Mouse (Mus musculus) adrenal gland, postnatal 25 days (tissue): ENCODE measurements around the gene Ube2c. TPM values are rescaled to one million over a fixed set of nuclear protein-coding genes. Genes with fewer than 3 reads are reported as not detected.
A peak's percentile ranks its signal among the peaks of the same experiment; 100 is the strongest.

Source experiments
- DNase-seq: peaks from one replicate; pipeline ENCODE4 v3.0.0; 2021; ENCODE audit warnings: mixed read lengths
- total RNA-seq: library from RNA; stranded (reverse); gene quantifications from 2 replicates; pipeline ENCODE4 v1.2.3, GENCODE M21; 2021

Ube2c gene
- total RNA-seq, 1 experiment from 2014 or later, result 9.9 TPM

DNA sequence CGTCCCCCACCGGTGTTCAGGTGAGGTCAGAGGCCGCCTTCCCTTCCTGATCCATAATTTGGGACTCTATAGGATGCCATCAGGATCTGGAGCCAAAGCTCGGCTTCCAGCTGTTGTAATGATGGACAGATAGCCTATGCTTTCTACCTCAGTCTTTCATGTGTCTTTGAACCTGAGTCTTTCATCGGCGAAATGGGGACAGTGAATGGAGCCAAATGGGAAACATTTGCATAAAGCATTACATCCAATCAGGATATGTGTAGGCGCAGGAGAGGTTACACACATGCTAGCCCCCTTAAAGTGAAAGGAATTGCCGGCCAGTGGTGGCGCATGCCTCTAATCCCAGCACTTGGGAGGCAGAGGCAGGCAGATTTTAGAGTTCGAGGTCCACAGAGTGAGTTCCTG is 53.5 kb downstream of the Ube2c start:
- DNase-seq, result peak; percentile 21

DNA sequence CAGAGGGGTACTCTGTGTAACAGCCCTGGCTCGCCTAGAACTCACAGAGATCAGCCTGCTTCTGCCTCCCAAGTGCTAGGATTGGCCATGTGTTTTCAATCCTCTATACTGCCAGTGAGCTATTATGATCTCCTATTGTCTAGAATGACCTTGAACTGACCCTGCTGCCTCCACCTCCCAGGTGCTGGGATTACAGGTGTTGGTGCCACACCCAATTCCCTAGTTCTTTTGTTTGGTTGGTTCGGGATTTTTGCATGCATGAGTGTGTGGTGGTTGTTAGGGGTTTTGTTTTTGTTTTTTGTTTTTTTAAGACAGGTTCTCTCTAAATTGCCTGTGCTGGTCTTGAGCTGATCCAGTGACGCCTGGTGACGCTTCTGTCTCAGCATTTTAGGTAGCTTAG is 54.3 kb downstream of the Ube2c start:
- DNase-seq, result no peak

DNA sequence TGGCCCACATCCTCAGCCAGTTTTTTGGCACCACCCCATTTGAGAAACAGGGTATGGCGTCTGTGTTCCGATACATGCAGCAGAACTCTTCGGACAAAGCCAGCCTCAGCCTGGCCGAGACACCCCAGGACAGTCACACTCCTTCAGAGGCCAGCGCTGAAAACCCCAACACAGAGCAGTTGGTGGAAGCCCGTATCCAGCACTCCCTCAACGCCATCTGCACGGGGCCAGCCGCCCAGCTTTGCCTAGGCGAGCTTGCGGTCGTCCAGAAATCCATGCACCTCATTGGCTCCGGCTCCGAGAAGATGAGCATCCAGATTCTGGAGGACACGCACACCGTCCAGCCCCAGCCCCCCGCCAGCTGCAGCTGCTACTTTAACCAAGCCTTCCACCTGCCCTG is 55.8 kb downstream of the Ube2c start:
- DNase-seq, result no peak

- no peak for DNase-seq
Measured at GRCm38 (mm10) chr2:164827146-164827850, 57.6 kb downstream of the Ube2c start.

Other genes with a start within 250 kb of the Ube2c start
- not detected in 2 replicates for gene Wfdc2, start 207.5 kb upstream of the Ube2c start, total RNA-seq
- not detected in 2 replicates for gene Spint3, start 196.4 kb upstream of the Ube2c start, total RNA-seq
- gene Wfdc6a, start 184.5 kb upstream of the Ube2c start, total RNA-seq, result 0.58 TPM in 1 of 2 replicates, not detected in the other
- gene Eppin, start 176.3 kb upstream of the Ube2c start, total RNA-seq, result not detected in 2 replicates
- not detected in 2 replicates for gene Wfdc6b, start 156.4 kb upstream of the Ube2c start, total RNA-seq
- gene Wfdc8, start 156.3 kb upstream of the Ube2c start, total RNA-seq, result not detected in 2 replicates
- not detected in 2 replicates for gene Wfdc16, start 131.1 kb upstream of the Ube2c start, total RNA-seq
- gene Wfdc10, start 113.9 kb upstream of the Ube2c start, total RNA-seq, result not detected in 2 replicates
- gene Wfdc9, start 113.3 kb upstream of the Ube2c start, total RNA-seq, result not detected in 2 replicates
- gene Wfdc11, start 95.8 kb upstream of the Ube2c start, total RNA-seq, result not detected in 2 replicates
- gene Wfdc13, start 84.8 kb upstream of the Ube2c start, total RNA-seq, result not detected in 2 replicates
- gene Spint4, start 71.4 kb upstream of the Ube2c start, total RNA-seq, result not detected in 2 replicates
- not detected in 2 replicates for gene Spint5, start 54.6 kb upstream of the Ube2c start, total RNA-seq
- gene Wfdc3, start 24.0 kb upstream of the Ube2c start, total RNA-seq, result 0.39 and 0.57 TPM in 2 replicates
- gene Dnttip1, start 23.9 kb upstream of the Ube2c start, total RNA-seq, result 43.5 and 45.3 TPM in 2 replicates
- not detected in 2 replicates for gene Tnnc2, start 10.1 kb downstream of the Ube2c start, total RNA-seq
- 36.6 and 50.0 TPM in 2 replicates for gene Snx21, start 15.9 kb downstream of the Ube2c start, total RNA-seq
- 28.9 and 36.0 TPM in 2 replicates for gene Acot8, start 35.0 kb downstream of the Ube2c start, total RNA-seq
- gene Zswim3, start 35.2 kb downstream of the Ube2c start, total RNA-seq, result 4.3 and 5.5 TPM in 2 replicates
- gene Zswim1, start 52.8 kb downstream of the Ube2c start, total RNA-seq, result 11.9 and 14.2 TPM in 2 replicates
- not detected in 2 replicates for gene Spata25, start 58.6 kb downstream of the Ube2c start, total RNA-seq
- gene Ctsa, start 63.0 kb downstream of the Ube2c start, total RNA-seq, result 108 and 121 TPM in 2 replicates
- 1.3 and 2.2 TPM in 2 replicates for gene Neurl2, start 63.6 kb downstream of the Ube2c start, total RNA-seq
- 12.7 and 16.2 TPM in 2 replicates for gene Pltp, start 87.8 kb downstream of the Ube2c start, total RNA-seq
- gene Pcif1, start 109.4 kb downstream of the Ube2c start, total RNA-seq, result 46.6 and 60.9 TPM in 2 replicates
- 21.2 and 23.9 TPM in 2 replicates for gene Zfp335, start 141.9 kb downstream of the Ube2c start, total RNA-seq
- 0.33 and 0.43 TPM in 2 replicates for gene Mmp9, start 170.9 kb downstream of the Ube2c start, total RNA-seq
- gene Slc12a5, start 190.9 kb downstream of the Ube2c start, total RNA-seq, result 7.2 and 10.6 TPM in 2 replicates